Mouse (Mus musculus) small intestine, adult 2 months (tissue): ENCODE measurements around the gene Nrbf2. TPM values are rescaled to one million over a fixed set of nuclear protein-coding genes. Genes with fewer than 3 reads are reported as not detected.

ENCODE experiments used
- H3K27ac ChIP-seq: fragments of 200-500 bp; 2 replicates; pipeline ENCODE4 v1.5.1; 2012; ENCODE audit warnings: low read depth, low read length, control low read depth, inconsistent platforms; ENCODE audit not compliant: insufficient read depth
- H3K27me3 ChIP-seq: fragments of 200-500 bp; 2 replicates; pipeline ENCODE4 v1.6.1; 2012; ENCODE audit warnings: mild to moderate bottlenecking, moderate library complexity, low read length, inconsistent platforms; ENCODE audit not compliant: control insufficient read depth, insufficient read depth
- H3K36me3 ChIP-seq: fragments of 200-500 bp; 2 replicates; pipeline ENCODE4 v1.6.1; 2012; ENCODE audit warnings: mild to moderate bottlenecking, low read length, control low read depth, inconsistent platforms; ENCODE audit not compliant: control insufficient read depth, insufficient read depth
- H3K4me1 ChIP-seq: fragments of 200-500 bp; 2 replicates; pipeline ENCODE4 v1.6.1; 2012; ENCODE audit warnings: low read length, inconsistent platforms, mixed read lengths; ENCODE audit not compliant: control insufficient read depth, insufficient read depth, insufficient read length
- H3K4me3 ChIP-seq: fragments of 200-500 bp; 2 replicates; pipeline ENCODE4 v1.5.1; 2012; ENCODE audit warnings: low read depth, mild to moderate bottlenecking, control low read depth, inconsistent platforms, low read length, moderate library complexity
- CTCF ChIP-seq: fragments of 200-500 bp; IDR thresholded peaks from 2 replicates; pipeline ENCODE4 v1.5.1; 2012; ENCODE audit warnings: low read depth, mild to moderate bottlenecking, control low read depth, inconsistent platforms, low read length, moderate library complexity, mixed read lengths; ENCODE audit not compliant: insufficient replicate concordance, insufficient read length; ENCODE audit errors: extremely low read depth
- POLR2A ChIP-seq: fragments of 200-500 bp; IDR thresholded peaks from 2 replicates; pipeline ENCODE4 v1.6.1; 2012; ENCODE audit warnings: low read depth, mild to moderate bottlenecking, control low read depth, inconsistent platforms, low read length, moderate library complexity
- whole genome bisulfite sequencing: fragments of 180-500 bp; shearing (Covaris S2); methylation state at CpG from one replicate; pipeline ENCODE4 v1.1.7; 2018; 5-methylcytosine and 5-hydroxymethylcytosine counted together
- polyA plus RNA-seq: library from polyadenylated mRNA; depleted of rRNA; stranded (reverse); fragments of >200 nt; gene quantifications from 2 replicates; pipeline ENCODE4 v1.2.3, GENCODE M21; 2012

Gene Nrbf2
- polyA plus RNA-seq, 1 experiment = 9.0 TPM

- Histone ChIP-seq H3K4me1 (no peaks in the 10 kb centered on the region), H3K36me3 (peaks cover 48% of the 10 kb centered on the region), H3K27me3 (no peaks in the 10 kb centered on the region), H3K4me3 (no peak overlapping the region), H3K27ac (no peak overlapping the region)
- WGBS = 54% methylated on average over 6 of the region's 6 CpGs
- TF ChIP-seq POLR2A = no peak
- no peak for TF ChIP-seq CTCF
Observed at GRCm38 (mm10) chr10:67230439-67230838, 54.7 kb downstream of the Nrbf2 start.

GRCm38 (mm10) chr10:67226543-67226942, 58.6 kb downstream of the Nrbf2 start:
- WGBS = 76% methylated on average over 14 of the region's 14 CpGs
- Histone ChIP-seq H3K4me3 (no peak overlapping the region), H3K4me1 (no peaks in the 10 kb centered on the region), H3K36me3 (peaks cover 37% of the 10 kb centered on the region), H3K27me3 (no peaks in the 10 kb centered on the region), H3K27ac (no peak overlapping the region)
- TF ChIP-seq POLR2A (no peak), CTCF (no peak)

GRCm38 (mm10) chr10:67226109-67226508, 59.0 kb downstream of the Nrbf2 start:
- TF ChIP-seq POLR2A (no peak), CTCF (no peak)
- Histone ChIP-seq H3K4me1 (no peaks in the 10 kb centered on the region), H3K27ac (no peak overlapping the region), H3K4me3 (no peak overlapping the region), H3K36me3 (peaks cover 37% of the 10 kb centered on the region), H3K27me3 (no peaks in the 10 kb centered on the region)
- WGBS = 68% methylated on average over 7 of the region's 7 CpGs

GRCm38 (mm10) chr10:67225528-67225927, 59.6 kb downstream of the Nrbf2 start:
- Histone ChIP-seq H3K27me3 (no peaks in the 10 kb centered on the region), H3K4me1 (no peaks in the 10 kb centered on the region), H3K4me3 (no peak overlapping the region), H3K27ac (no peak overlapping the region), H3K36me3 (peaks cover 32% of the 10 kb centered on the region)
- TF ChIP-seq CTCF (no peak), POLR2A (no peak)
- WGBS = 77% methylated on average over 6 of the region's 6 CpGs

GRCm38 (mm10) chr10:67223942-67224341, 61.2 kb downstream of the Nrbf2 start:
- no peak for TF ChIP-seq CTCF
- WGBS = 80% methylated on average over 3 of the region's 4 CpGs
- H3K36me3 ChIP-seq = peaks cover 38% of the 10 kb centered on the region
- no peaks in the 10 kb centered on the region for H3K27me3 ChIP-seq
- H3K27ac ChIP-seq = no peak overlapping the region
- no peak overlapping the region for H3K4me3 ChIP-seq
- peaks cover 2% of the 10 kb centered on the region; the same call in 1 of the 2 replicates for H3K4me1 ChIP-seq

GRCm38 (mm10) chr10:67221284-67221683, 63.8 kb downstream of the Nrbf2 start:
- Histone ChIP-seq H3K36me3 (peaks cover 47% of the 10 kb centered on the region), H3K4me1 (peaks cover 2% of the 10 kb centered on the region; the same call in 1 of the 2 replicates), H3K4me3 (no peak overlapping the region), H3K27ac (no peak overlapping the region), H3K27me3 (no peaks in the 10 kb centered on the region)
- 51% methylated on average over 5 of the region's 5 CpGs for WGBS
- no peak for TF ChIP-seq POLR2A
- no peak for TF ChIP-seq CTCF

GRCm38 (mm10) chr10:67220251-67220650, 64.9 kb downstream of the Nrbf2 start:
- H3K27ac ChIP-seq = no peak overlapping the region
- H3K27me3 ChIP-seq = no peaks in the 10 kb centered on the region
- peaks cover 45% of the 10 kb centered on the region for H3K36me3 ChIP-seq
- WGBS = 62% methylated on average over 4 of the region's 4 CpGs
- no peak for TF ChIP-seq POLR2A
- no peak for TF ChIP-seq CTCF
- H3K4me3 ChIP-seq = no peak overlapping the region
- H3K4me1 ChIP-seq = peaks cover 2% of the 10 kb centered on the region; the same call in 1 of the 2 replicates

GRCm38 (mm10) chr10:67218873-67219565, 66.1 kb downstream of the Nrbf2 start:
- 90% methylated on average over 18 of the region's 18 CpGs for WGBS
- Histone ChIP-seq H3K27ac (no peak overlapping the region), H3K4me3 (no peak overlapping the region), H3K27me3 (no peaks in the 10 kb centered on the region), H3K4me1 (peaks cover 2% of the 10 kb centered on the region; the same call in 1 of the 2 replicates), H3K36me3 (peaks cover 38% of the 10 kb centered on the region)
- no peak for TF ChIP-seq CTCF
- no peak for TF ChIP-seq POLR2A
